Mouse (Mus musculus): ENCODE measurements at regions not wholly inside any gene's neighbourhood (a gene's known extent, or its start where the extent isn't known, plus 50 kb on each side); places are given as distances from the start of the nearest gene placed in this dataset.

DNA sequence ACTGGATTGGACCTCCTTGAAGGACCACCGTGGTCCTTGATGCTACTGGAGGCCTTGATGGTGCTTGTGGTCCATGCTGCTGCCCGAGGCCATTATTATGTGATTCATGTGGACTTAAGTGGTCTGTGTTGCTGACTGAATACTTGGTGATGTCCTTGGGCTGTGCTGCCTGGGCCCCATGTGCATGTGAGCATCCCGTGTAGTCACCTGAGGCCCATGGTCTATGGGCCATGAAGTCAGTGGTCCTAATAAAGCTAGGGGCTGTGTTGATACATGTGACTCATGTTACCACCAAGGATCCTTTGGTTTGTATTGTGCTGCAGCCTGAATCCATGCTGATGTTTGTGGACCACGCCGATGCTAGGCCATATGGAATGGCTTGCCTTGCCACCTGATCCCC is 456.1 kb upstream of the Zic4 start:
- Histone ChIP-seq H3K27ac (no peak overlapping the region), H3K9me3 (ENCODE audit: low read length) (no peaks in the 10 kb centered on the region), H3K9ac (replicated peaks; ENCODE audit: low read length) (no peak overlapping the region), H3K27me3 (ENCODE audit: insufficient read depth, low read length) (no peaks in the 10 kb centered on the region), H3K4me1 (ENCODE audit: insufficient read depth, low read length) (no peaks in the 10 kb centered on the region), H3K4me3 (ENCODE audit: low read length) (no peak overlapping the region), H3K4me2 (ENCODE audit: low read depth, low read length) (no peak overlapping the region), H3K36me3 (ENCODE audit: insufficient read depth, low read length) (no peaks in the 10 kb centered on the region)
- 92% methylated on average over 5 of the region's 5 CpGs for WGBS
- ATAC-seq (no peak), DNase-seq (ENCODE audit: low spot score) (no peak)
- TF ChIP-seq CTCF (IDR thresholded peaks at IDR 0.05; ENCODE audit: low read depth), result no peak

DNA sequence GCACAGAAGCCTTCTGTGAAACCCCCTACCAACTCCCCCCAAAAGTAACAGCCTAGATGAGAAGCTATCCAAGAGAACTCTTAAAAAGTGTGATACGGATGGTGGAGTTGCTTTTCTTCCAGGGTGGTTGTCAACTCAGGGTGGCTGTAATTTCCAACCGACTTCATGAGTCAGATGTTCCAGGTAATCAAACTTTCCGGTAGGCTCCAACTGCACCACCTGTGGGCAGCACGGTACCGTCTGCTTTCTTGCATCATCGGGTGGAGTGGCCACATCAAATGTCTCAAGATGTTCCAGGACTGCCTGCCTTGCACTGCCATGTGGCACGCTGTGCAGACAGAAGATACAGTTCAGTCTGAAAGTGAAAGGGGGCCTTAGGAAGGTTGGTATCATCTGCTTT is 455.5 kb upstream of the Zic4 start:
- H3K27ac ChIP-seq, result no peak overlapping the region
- H3K9me3 ChIP-seq (ENCODE audit: low read length), result no peaks in the 10 kb centered on the region
- H3K36me3 ChIP-seq (ENCODE audit: insufficient read depth, low read length), result no peaks in the 10 kb centered on the region
- no peak for ATAC-seq
- H3K4me3 ChIP-seq (ENCODE audit: low read length), result no peak overlapping the region
- DNase-seq (ENCODE audit: low spot score), result no peak
- no peak overlapping the region for H3K4me2 ChIP-seq (ENCODE audit: low read depth, low read length)
- no peaks in the 10 kb centered on the region for H3K27me3 ChIP-seq (ENCODE audit: insufficient read depth, low read length)
- 96% methylated on average over 7 of the region's 7 CpGs for WGBS
- no peak for TF ChIP-seq CTCF (IDR thresholded peaks at IDR 0.05; ENCODE audit: low read depth)
- no peaks in the 10 kb centered on the region for H3K4me1 ChIP-seq (ENCODE audit: insufficient read depth, low read length)
- no peak overlapping the region for H3K9ac ChIP-seq (replicated peaks; ENCODE audit: low read length)

GRCm38 (mm10) chr9:90954613-90955012 is 407.6 kb upstream of the Zic4 start:
- Histone ChIP-seq H3K27me3 (ENCODE audit: insufficient read depth, low read length) (no peaks in the 10 kb centered on the region), H3K4me1 (ENCODE audit: insufficient read depth, low read length) (no peaks in the 10 kb centered on the region), H3K4me2 (ENCODE audit: low read depth, low read length) (no peak overlapping the region), H3K36me3 (ENCODE audit: insufficient read depth, low read length) (no peaks in the 10 kb centered on the region), H3K9me3 (ENCODE audit: low read length) (no peaks in the 10 kb centered on the region), H3K27ac (no peak overlapping the region), H3K9ac (replicated peaks; ENCODE audit: low read length) (no peak overlapping the region), H3K4me3 (ENCODE audit: low read length) (no peak overlapping the region)
- no peak for DNase-seq (ENCODE audit: low spot score)
- TF ChIP-seq CTCF (IDR thresholded peaks at IDR 0.05; ENCODE audit: low read depth), result no peak
- no peak for ATAC-seq

DNA sequence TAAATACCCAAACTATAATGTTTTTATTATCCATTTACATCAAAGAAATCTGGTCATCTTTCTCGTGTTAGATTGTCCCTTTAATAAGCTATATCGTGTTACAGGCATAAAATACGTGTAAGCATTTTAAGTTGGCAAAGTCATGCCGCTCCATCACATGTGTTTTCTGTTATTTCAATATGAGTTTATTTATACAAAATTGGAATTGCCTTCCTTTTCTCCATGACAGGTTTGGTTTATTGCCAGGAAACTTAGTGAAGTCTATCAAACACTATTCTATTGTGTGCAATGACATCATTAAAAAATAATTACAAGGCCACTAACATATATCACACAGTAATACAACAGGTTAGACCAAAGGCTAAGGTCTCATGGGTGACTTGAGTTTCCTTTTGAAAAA is 400.8 kb upstream of the Zic4 start:
- 82% methylated on average over 4 of the region's 4 CpGs for WGBS
- H3K27ac ChIP-seq, result no peak overlapping the region
- ATAC-seq, result no peak

GRCm38 (mm10) chr9:90964043-90964442 is 398.2 kb upstream of the Zic4 start:
- DNase-seq (ENCODE audit: low spot score), result no peak
- no peak overlapping the region for H3K9ac ChIP-seq (replicated peaks; ENCODE audit: low read length)
- no peak overlapping the region for H3K27ac ChIP-seq
- H3K4me2 ChIP-seq (ENCODE audit: low read depth, low read length), result no peak overlapping the region
- TF ChIP-seq CTCF (IDR thresholded peaks at IDR 0.05; ENCODE audit: low read depth), result no peak
- no peak for ATAC-seq
- H3K27me3 ChIP-seq (ENCODE audit: insufficient read depth, low read length), result no peaks in the 10 kb centered on the region
- H3K4me3 ChIP-seq (ENCODE audit: low read length), result no peak overlapping the region
- WGBS, result 42% methylated on average over 3 of the region's 3 CpGs
- H3K4me1 ChIP-seq (ENCODE audit: insufficient read depth, low read length), result no peaks in the 10 kb centered on the region
- no peaks in the 10 kb centered on the region for H3K9me3 ChIP-seq (ENCODE audit: low read length)
- no peaks in the 10 kb centered on the region for H3K36me3 ChIP-seq (ENCODE audit: insufficient read depth, low read length)

More for the DNA sequence above, 400.8 kb upstream of the Zic4 start:
- Histone ChIP-seq H3K9me3 (ENCODE audit: low read length) (no peaks in the 10 kb centered on the region), H3K4me3 (ENCODE audit: low read length) (no peak overlapping the region), H3K9ac (replicated peaks; ENCODE audit: low read length) (no peak overlapping the region), H3K4me1 (ENCODE audit: insufficient read depth, low read length) (no peaks in the 10 kb centered on the region), H3K4me2 (ENCODE audit: low read depth, low read length) (no peak overlapping the region), H3K27me3 (ENCODE audit: insufficient read depth, low read length) (no peaks in the 10 kb centered on the region), H3K36me3 (ENCODE audit: insufficient read depth, low read length) (no peaks in the 10 kb centered on the region)
- TF ChIP-seq CTCF (IDR thresholded peaks at IDR 0.05; ENCODE audit: low read depth), result no peak
- DNase-seq (ENCODE audit: low spot score), result no peak

DNA sequence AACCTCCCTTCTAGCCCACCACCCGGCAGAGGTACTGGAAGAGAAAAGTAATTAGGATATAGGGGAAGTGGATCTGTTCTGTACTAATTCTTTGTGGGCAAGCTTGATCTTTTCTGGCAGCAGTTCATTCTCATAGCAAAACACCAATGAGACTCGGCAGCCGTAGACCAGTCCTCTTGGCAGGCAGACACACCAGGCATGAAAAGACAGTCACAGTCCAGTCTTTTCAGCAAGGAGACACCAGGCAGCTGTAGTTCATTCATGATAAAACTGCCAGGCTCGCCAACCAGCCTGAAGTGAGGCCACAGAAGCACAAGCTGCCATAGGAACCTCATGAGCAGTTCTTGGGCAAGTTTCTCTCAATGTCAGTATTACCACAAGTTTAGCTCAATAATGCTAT is 383.5 kb upstream of the Zic4 start:
- no peaks in the 10 kb centered on the region for H3K27me3 ChIP-seq (ENCODE audit: insufficient read depth, low read length)
- WGBS, result 52% methylated on average over 4 of the region's 4 CpGs
- no peak for TF ChIP-seq CTCF (IDR thresholded peaks at IDR 0.05; ENCODE audit: low read depth)
- ATAC-seq (peak; percentile 70), DNase-seq (ENCODE audit: low spot score) (peak; percentile 50)
- no peak overlapping the region for H3K4me3 ChIP-seq (ENCODE audit: low read length)
- H3K9me3 ChIP-seq (ENCODE audit: low read length), result no peaks in the 10 kb centered on the region
- H3K4me2 ChIP-seq (ENCODE audit: low read depth, low read length), result no peak overlapping the region
- no peak overlapping the region for H3K9ac ChIP-seq (replicated peaks; ENCODE audit: low read length)
- no peaks in the 10 kb centered on the region for H3K36me3 ChIP-seq (ENCODE audit: insufficient read depth, low read length)
- no peak overlapping the region for H3K27ac ChIP-seq
- H3K4me1 ChIP-seq (ENCODE audit: insufficient read depth, low read length), result no peaks in the 10 kb centered on the region

DNA sequence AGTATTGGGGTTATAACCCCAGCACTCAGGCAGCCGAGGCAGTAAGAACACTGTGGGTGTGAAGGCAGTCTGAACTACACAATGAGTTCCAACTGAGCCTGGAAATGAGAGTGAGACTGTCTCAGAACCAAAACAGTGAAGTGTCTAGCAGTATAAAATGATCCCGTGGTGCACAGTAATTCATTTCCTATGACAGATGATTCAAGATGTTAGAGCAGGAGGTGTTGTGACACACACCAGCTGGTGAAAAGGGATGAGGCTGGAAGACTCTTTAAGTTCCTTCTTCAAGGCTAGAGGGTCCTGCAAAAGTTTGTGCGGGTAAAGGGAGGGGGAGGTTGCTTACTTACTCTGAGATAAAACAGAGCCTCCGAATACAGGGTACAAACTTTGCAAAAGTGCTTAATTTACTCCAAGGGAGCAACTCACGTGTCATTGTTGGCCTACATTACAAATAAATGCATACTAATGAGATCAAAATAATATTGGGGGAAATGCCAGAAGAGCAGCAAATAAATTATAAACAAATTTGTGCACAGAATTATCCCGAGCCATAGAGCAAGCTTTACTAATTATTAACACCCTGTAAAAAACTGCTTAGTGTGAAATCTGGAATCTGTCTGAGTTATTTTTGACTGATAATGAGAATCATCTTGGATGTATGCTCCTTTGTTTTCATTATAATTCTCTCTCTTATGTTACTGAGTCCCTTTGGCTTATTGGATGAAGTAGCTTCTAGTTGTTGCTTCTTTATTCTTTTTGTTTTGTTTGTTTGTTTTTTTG is 382.0 kb upstream of the Zic4 start:
- Histone ChIP-seq H3K36me3 (ENCODE audit: insufficient read depth, low read length) (no peaks in the 10 kb centered on the region), H3K4me2 (ENCODE audit: low read depth, low read length) (no peak overlapping the region), H3K27me3 (ENCODE audit: insufficient read depth, low read length) (no peaks in the 10 kb centered on the region), H3K27ac (no peak overlapping the region), H3K9ac (replicated peaks; ENCODE audit: low read length) (no peak overlapping the region), H3K4me3 (ENCODE audit: low read length) (no peak overlapping the region), H3K4me1 (ENCODE audit: insufficient read depth, low read length) (no peaks in the 10 kb centered on the region), H3K9me3 (ENCODE audit: low read length) (no peaks in the 10 kb centered on the region)
- ATAC-seq (no peak), DNase-seq (ENCODE audit: low spot score) (no peak)
- WGBS, result 62% methylated on average over 6 of the region's 6 CpGs
- no peak for TF ChIP-seq CTCF (IDR thresholded peaks at IDR 0.05; ENCODE audit: low read depth)

Data from hindbrain, postnatal 0 days (tissue).